Comparison of ENCODE assay signal across 13 mouse cellular contexts in the genomic region with DNA sequence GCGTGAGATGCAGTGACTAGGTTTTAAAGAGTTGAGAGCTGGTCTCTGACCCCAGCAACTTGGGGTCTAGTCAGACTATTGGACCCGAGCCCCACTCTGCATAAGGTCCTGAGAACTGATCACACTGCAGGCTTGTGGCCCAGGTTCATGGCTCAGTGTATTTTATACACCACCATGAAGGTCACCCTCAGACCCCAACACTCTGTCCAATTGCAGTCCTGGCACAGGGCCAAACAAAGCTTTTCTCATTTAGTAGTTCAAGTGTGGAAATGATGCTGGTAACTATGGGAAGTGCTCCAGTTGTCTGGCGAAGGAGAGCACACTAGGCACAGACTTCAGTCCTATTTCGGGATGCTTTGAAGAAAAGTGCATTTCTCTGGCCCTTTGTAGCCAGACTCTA.
A peak's percentile ranks its signal among the peaks of the same experiment; 100 is the strongest.
DNase-seq lines count a peak whose midpoint lies in the region; ATAC-seq lines count a peak whose summit lies in the region.
"Had no signal": no experiment of that assay in that cellular context is flagged by ENCODE, and none has a peak within 500 bp of the region (broad histone marks: within the 10 kb centered on the region; RNA-seq: fewer than 3 reads in every experiment).

No protein-coding gene starts in this region.

- 61% methylated on average over 4 of the region's 4 CpGs for WGBS in heart, embryonic 14.5 days

- peak; percentile 54; the same call in 1 of the 2 replicates for ATAC-seq in heart, embryonic 14.5 days (ENCODE audit: insufficient number of reproducible peaks, insufficient read depth, low FRiP score, low read depth)

- H3K27ac ChIP-seq in heart, embryonic 14.5 days (replicated peaks in 1 of 2; ENCODE audit: control insufficient read depth in 1 of 2, insufficient read depth in 1 of 2, low read depth in 2 of 2, low read length in 2 of 2), result peak overlapping the region; percentile 50 to 53; a peak in 2 of 4 replicates
- H3K27ac ChIP-seq: hindbrain, embryonic 15.5 days; midbrain, embryonic 12.5 days had no signal

- no peak for DNase-seq in heart, adult 8-10 months (ENCODE audit: low spot score)
- DNase-seq in kidney, postnatal 10 days, result peak; percentile 52
- no peak for DNase-seq in kidney, adult 8-10 months
- peak; percentile 33 to 37 for DNase-seq in right cerebral cortex, postnatal 10 days (ENCODE audit: low spot score in 2 of 2)
- DNase-seq in right cerebral cortex, postnatal 36 days (ENCODE audit: low spot score in 2 of 2), result no peak
- DNase-seq in layer of hippocampus, adult 8-10 months (ENCODE audit: low spot score in 2 of 2), result no peak
- DNase-seq: cerebellum, adult 9-10 months; liver had no signal

- no peaks in the 10 kb centered on the region for H3K36me3 ChIP-seq in heart, embryonic 14.5 days (ENCODE audit: control insufficient read depth, insufficient read depth, low read length)
- H3K36me3 ChIP-seq: hindbrain, embryonic 15.5 days; midbrain, embryonic 12.5 days had no signal

- no peaks in the 10 kb centered on the region for H3K27me3 ChIP-seq in heart, embryonic 14.5 days (ENCODE audit: control insufficient read depth, insufficient read depth, low read length)
- H3K27me3 ChIP-seq: CH12.LX; hindbrain, embryonic 15.5 days; midbrain, embryonic 12.5 days had no signal

- no peak overlapping the region for H3K4me2 ChIP-seq in heart, embryonic 14.5 days (ENCODE audit: low read length)
- H3K4me2 ChIP-seq: hindbrain, embryonic 15.5 days; midbrain, embryonic 12.5 days had no signal

- peaks cover 5 to 8% of the 10 kb centered on the region in 2 experiments for H3K4me1 ChIP-seq in heart, embryonic 14.5 days (ENCODE audit: control insufficient read depth in 2 of 2, insufficient read depth in 2 of 2, low read length in 2 of 2)

- H3K9ac ChIP-seq in heart, embryonic 14.5 days (ENCODE audit: low read length), result no peak overlapping the region
- H3K9ac ChIP-seq: hindbrain, embryonic 15.5 days; midbrain, embryonic 12.5 days had no signal

- no peaks in the 10 kb centered on the region for H3K9me3 ChIP-seq in heart, embryonic 14.5 days (ENCODE audit: control insufficient read depth, low read length)
- H3K9me3 ChIP-seq: hindbrain, embryonic 15.5 days; midbrain, embryonic 12.5 days had no signal

- no peak overlapping the region for H3K4me3 ChIP-seq in heart, embryonic 14.5 days (ENCODE audit: control insufficient read depth in 1 of 2, insufficient read depth in 1 of 2, low read depth in 1 of 2, low read length in 2 of 2)
- H3K4me3 ChIP-seq: erythroblast, embryonic 14.5 days; hindbrain, embryonic 15.5 days; midbrain, embryonic 12.5 days had no signal

Comparison
In these comparisons a context has a peak if more than half of its experiments do, and no peak if none do; other contexts are left out.
1. DNase-seq: peak in kidney, postnatal 10 days (single experiment) and right cerebral cortex, postnatal 10 days (2 of 2); none in heart, adult 8-10 months (single experiment), kidney, adult 8-10 months (0 of 2), right cerebral cortex, postnatal 36 days (0 of 2) and layer of hippocampus, adult 8-10 months (0 of 2).